Mouse (Mus musculus) G1E (cell line): Measurements from ENCODE around the gene Runx2.

Experiments used
- CTCF ChIP-seq: IDR thresholded peaks from 2 replicates; pipeline ENCODE4 v1.5.1; 2012; ENCODE audit warnings: low read depth, low read length, inconsistent platforms, mixed read lengths
- GATA1 ChIP-seq: IDR thresholded peaks from 2 replicates; pipeline ENCODE4 v1.6.1; 2012; ENCODE audit warnings: borderline replicate concordance, low read length, inconsistent platforms, mixed read lengths

GRCm38 (mm10) chr17:44718036-44718435 is 96.6 kb downstream of the Runx2 start:
- TF ChIP-seq CTCF (no peak), GATA1 (no peak)
